Mouse (Mus musculus) olfactory bulb, adult 2 months (tissue): ENCODE measurements around the gene Gm49711.

Experiments
- CTCF ChIP-seq: fragments of 200-500 bp; IDR thresholded peaks from 2 replicates; pipeline ENCODE4 v1.5.1; 2012; ENCODE audit warnings: low read depth, mild to moderate bottlenecking, low read length, moderate library complexity; ENCODE audit not compliant: insufficient read depth
- POLR2A ChIP-seq: fragments of 200-500 bp; IDR thresholded peaks from 2 replicates; pipeline ENCODE4 v1.6.1; 2012; ENCODE audit warnings: mild to moderate bottlenecking, low read depth, low read length, moderate library complexity; ENCODE audit not compliant: insufficient read depth

DNA sequence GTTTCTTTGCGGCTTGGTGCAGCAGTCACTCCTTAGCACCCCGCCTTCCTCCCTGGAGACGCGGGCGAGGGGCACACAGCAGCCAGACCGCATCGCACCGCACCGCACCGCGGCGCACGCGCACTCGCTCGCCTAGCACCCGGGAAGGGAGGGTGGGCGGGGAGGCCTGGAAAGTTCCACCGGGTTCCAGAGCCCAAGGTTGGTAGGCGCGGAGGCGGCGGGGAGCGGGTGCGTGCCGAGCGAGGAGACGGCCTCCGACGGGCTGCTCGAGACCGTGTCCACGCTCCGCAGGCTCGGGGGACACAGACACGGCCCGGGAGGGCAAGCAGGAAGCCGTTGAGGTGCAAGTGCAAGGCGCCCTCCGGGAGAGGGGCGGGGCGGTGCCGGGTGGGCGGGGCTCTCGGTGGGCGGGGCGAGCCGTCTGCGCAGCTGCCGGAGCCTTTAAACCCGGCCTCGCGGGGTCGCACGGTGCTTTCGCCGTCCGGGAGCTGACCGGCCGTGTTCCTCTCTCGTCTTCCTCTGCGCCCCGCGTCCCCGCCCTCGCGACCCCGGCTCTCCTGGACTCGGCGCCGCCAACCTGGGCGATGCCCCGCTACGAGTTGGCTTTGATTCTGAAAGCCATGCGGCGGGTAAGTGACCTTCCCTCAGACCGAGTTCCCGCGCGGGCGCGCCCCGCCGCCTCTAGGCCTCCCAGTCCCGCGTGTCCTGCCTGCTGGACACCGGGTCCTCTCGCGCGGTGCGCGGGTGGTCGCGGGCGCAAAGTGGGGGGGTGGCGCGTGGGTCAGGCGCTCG lies at the start of gene Gm49711, which contains the start of the genes Mrps6 and Slc5a3:
- no peak for TF ChIP-seq CTCF
- TF ChIP-seq POLR2A = peak; percentile 65
